29 mouse cellular contexts compared by ENCODE assay signal in the genomic region with DNA sequence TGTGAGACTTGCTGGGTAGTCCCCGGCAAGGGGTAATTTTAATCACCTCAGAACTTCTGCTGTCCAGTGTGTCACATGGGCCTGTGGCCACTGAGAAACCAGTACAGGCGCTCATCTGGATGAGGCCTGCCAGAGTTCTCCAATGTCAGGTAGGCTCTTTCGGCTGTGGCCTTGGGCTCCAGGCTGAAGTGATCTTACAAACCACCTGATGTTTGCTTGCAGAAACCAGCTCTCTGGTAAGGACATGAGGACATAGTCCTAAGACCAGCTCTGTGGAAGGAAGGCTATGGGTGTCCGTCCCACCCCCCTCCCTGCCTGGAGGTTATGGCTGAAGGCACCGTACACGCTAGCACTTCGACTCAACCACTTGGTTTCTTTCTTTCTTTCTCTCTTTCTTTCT. TPM values are rescaled to one million over a fixed set of nuclear protein-coding genes. Genes with fewer than 3 reads are reported as not detected.
DNase-seq lines count a peak whose midpoint lies in the region; ATAC-seq and TF ChIP-seq lines count a peak whose summit lies in the region.
"Had no signal": no experiment of that assay in that cellular context is flagged by ENCODE, and none has a peak within 500 bp of the region (broad histone marks: within the 10 kb centered on the region; RNA-seq: fewer than 3 reads in every experiment).

No protein-coding gene starts in this region.

- H3K36me3 ChIP-seq in lung, embryonic 15.5 days: no peaks in the 10 kb centered on the region
- H3K36me3 ChIP-seq in lung, postnatal 0 days (ENCODE audit: insufficient read depth, low read length): no peaks in the 10 kb centered on the region
- no peaks in the 10 kb centered on the region for H3K36me3 ChIP-seq in intestine, embryonic 15.5 days
- H3K36me3 ChIP-seq: embryonic facial prominence, embryonic 12.5 days; embryonic facial prominence, embryonic 15.5 days; heart, embryonic 10.5 days; heart, embryonic 13.5 days; hindbrain, embryonic 15.5 days had no signal

- TF ChIP-seq CTCF in lung, postnatal 0 days (IDR thresholded peaks at IDR 0.05): no peak

- no peak overlapping the region for H3K4me2 ChIP-seq in lung, embryonic 15.5 days
- H3K4me2 ChIP-seq in lung, postnatal 0 days (replicated peaks; ENCODE audit: low read depth, low read length): no peak overlapping the region
- no peak overlapping the region for H3K4me2 ChIP-seq in intestine, embryonic 15.5 days (replicated peaks)
- H3K4me2 ChIP-seq: embryonic facial prominence, embryonic 12.5 days; embryonic facial prominence, embryonic 15.5 days; hindbrain, embryonic 15.5 days had no signal

- WGBS in lung, embryonic 15.5 days: 60% methylated on average over 7 of the region's 7 CpGs
- WGBS in lung, postnatal 0 days: 63% methylated on average over 7 of the region's 7 CpGs
- WGBS in intestine, embryonic 15.5 days: 88% methylated on average over 7 of the region's 7 CpGs

- peak overlapping the region; percentile 82 for H3K27ac ChIP-seq in lung, embryonic 15.5 days
- peak overlapping the region; percentile 68; the same call in 1 of the 2 replicates for H3K27ac ChIP-seq in lung, postnatal 0 days (ENCODE audit: low read length)
- H3K27ac ChIP-seq in intestine, embryonic 15.5 days: no peak overlapping the region
- H3K27ac ChIP-seq: embryonic facial prominence, embryonic 12.5 days; embryonic facial prominence, embryonic 15.5 days; gastrocnemius, adult 2 months; heart, adult 2 months; heart, embryonic 10.5 days; heart, embryonic 13.5 days; hindbrain, embryonic 15.5 days had no signal

- ATAC-seq in lung, embryonic 15.5 days (ENCODE audit: borderline replicate concordance, extremely low read depth, low FRiP score, low TSS enrichment): peak; percentile 24; the same call in 1 of the 2 replicates
- ATAC-seq in lung, postnatal 0 days: peak; percentile 82
- no peak for ATAC-seq in intestine, embryonic 15.5 days
- ATAC-seq: CD4-positive, CD25-positive, alpha-beta regulatory T cell, adult 4 months; forebrain, embryonic 14.5 days; forebrain, postnatal 0 days had no signal

- H3K9me3 ChIP-seq in lung, embryonic 15.5 days: no peaks in the 10 kb centered on the region
- no peaks in the 10 kb centered on the region for H3K9me3 ChIP-seq in lung, postnatal 0 days (ENCODE audit: low read length)
- H3K9me3 ChIP-seq in intestine, embryonic 15.5 days: no peaks in the 10 kb centered on the region
- H3K9me3 ChIP-seq: embryonic facial prominence, embryonic 12.5 days; embryonic facial prominence, embryonic 15.5 days; heart, embryonic 10.5 days; heart, embryonic 13.5 days; hindbrain, embryonic 15.5 days had no signal

- no peak overlapping the region for H3K4me3 ChIP-seq in lung, embryonic 15.5 days
- no peak overlapping the region for H3K4me3 ChIP-seq in lung, postnatal 0 days (ENCODE audit: low read depth, low read length)
- H3K4me3 ChIP-seq in intestine, embryonic 15.5 days (replicated peaks): no peak overlapping the region
- H3K4me3 ChIP-seq: embryonic facial prominence, embryonic 12.5 days; embryonic facial prominence, embryonic 15.5 days; gastrocnemius, adult 2 months; heart, adult 2 months; heart, embryonic 10.5 days; heart, embryonic 13.5 days; hindbrain, embryonic 15.5 days had no signal

- DNase-seq in lung, postnatal 14 days: no peak
- DNase-seq in lung, postnatal 0 days (ENCODE audit: low spot score): peak; percentile 76
- peak; percentile 40 for DNase-seq in lung, postnatal 25 days (ENCODE audit: low spot score)
- no peak for DNase-seq in gastrocnemius, postnatal 36 days
- DNase-seq: adrenal gland, adult 2 months; adrenal gland, postnatal 14 days; cerebellum, adult 11 months; cerebellum, adult 2 months; cerebellum, adult 9-11 months; cerebellum, postnatal 25 days; forebrain, postnatal 0 days; gastrocnemius, adult 2 months; gastrocnemius, postnatal 14 days; heart, adult 2 months; heart, postnatal 14 days; heart, postnatal 4 days had no signal

- intact Hi-C loops in gastrocnemius, postnatal 36 days (cut with DNase I): no loop called here

- H3K27me3 ChIP-seq in lung, embryonic 15.5 days: no peaks in the 10 kb centered on the region
- H3K27me3 ChIP-seq in lung, postnatal 0 days (replicated peaks; ENCODE audit: insufficient read depth, low read length): no peaks in the 10 kb centered on the region
- H3K27me3 ChIP-seq in intestine, embryonic 15.5 days (replicated peaks): no peaks in the 10 kb centered on the region
- H3K27me3 ChIP-seq: embryonic facial prominence, embryonic 12.5 days; embryonic facial prominence, embryonic 15.5 days; heart, embryonic 13.5 days; hindbrain, embryonic 15.5 days had no signal

- TF ChIP-seq EP300 in lung, postnatal 0 days (IDR thresholded peaks at IDR 0.05): 0 out of 2 replicates have a peak, but pooled peaks have one; percentile 27

- peaks cover 38% of the 10 kb centered on the region for H3K4me1 ChIP-seq in lung, embryonic 15.5 days
- H3K4me1 ChIP-seq in lung, postnatal 0 days (ENCODE audit: insufficient read depth, low read depth, low read length): peaks cover 11% of the 10 kb centered on the region; the same call in 1 of the 2 replicates
- H3K4me1 ChIP-seq in intestine, embryonic 15.5 days (replicated peaks): peaks cover 27% of the 10 kb centered on the region
- H3K4me1 ChIP-seq: embryonic facial prominence, embryonic 12.5 days; embryonic facial prominence, embryonic 15.5 days; hindbrain, embryonic 15.5 days had no signal

- no peak overlapping the region for H3K9ac ChIP-seq in lung, embryonic 15.5 days
- no peak overlapping the region for H3K9ac ChIP-seq in lung, postnatal 0 days (replicated peaks; ENCODE audit: low read depth)
- H3K9ac ChIP-seq in intestine, embryonic 15.5 days: no peak overlapping the region
- H3K9ac ChIP-seq: embryonic facial prominence, embryonic 12.5 days; embryonic facial prominence, embryonic 15.5 days; forebrain, postnatal 0 days; heart, embryonic 13.5 days; hindbrain, embryonic 15.5 days had no signal

RNA-seq across cellular contexts. Expression of gene Hnf1b, which starts 26.8 kb away (rescaled TPM):
- 8.3 and 9.5 TPM in 2 replicates for polyA plus RNA-seq in lung, embryonic 15.5 days (2015; fragmentation: Nextera tagmentation; extraction: Ambion mirVana)
- polyA plus RNA-seq in lung, postnatal 0 days (2015; fragmentation: Nextera tagmentation; extraction: Ambion mirVana): 9.0 and 11.4 TPM in 2 replicates
- polyA plus RNA-seq in intestine, embryonic 15.5 days (2015; fragmentation: Nextera tagmentation; extraction: Ambion mirVana): 9.3 and 11.2 TPM in 2 replicates
- total RNA-seq in gastrocnemius, postnatal 36 days (2021): not detected
- total RNA-seq: adrenal gland, adult 2 months; common myeloid progenitor, adult 5-6 weeks; forebrain, postnatal 0 days; gastrocnemius, adult 2 months; gastrocnemius, postnatal 14 days; heart, adult 2 months; heart, postnatal 14 days; heart, postnatal 4 days; MEL had no signal
- polyA plus RNA-seq: C2C12; CD4-positive, CD25-positive, alpha-beta regulatory T cell, adult 4 months; embryonic facial prominence, embryonic 12.5 days; embryonic facial prominence, embryonic 15.5 days; forebrain, embryonic 11.5 days had no signal

Comparison
In these comparisons a context has a peak if more than half of its experiments do, and no peak if none do; other contexts are left out.
1. DNase-seq: peak in lung, postnatal 0 days (single experiment) and lung, postnatal 25 days (single experiment); none in lung, postnatal 14 days (single experiment) and gastrocnemius, postnatal 36 days (0 of 2).